Mouse (Mus musculus) kidney, embryonic 16.5 days (tissue): Measurements from ENCODE around the gene Mesd. TPM values are rescaled to one million over a fixed set of nuclear protein-coding genes. Genes with fewer than 3 reads are reported as not detected.

Source experiments
- ATAC-seq: fragments of 200-750 bp; cut with Nextera tagmentation; 2 replicates; pipeline ENCODE4 v1.8.0; 2017; ENCODE audit warnings: moderate TSS enrichment; ENCODE audit not compliant: low FRiP score, low TSS enrichment
- H3K27ac ChIP-seq: fragments of 300-500 bp; sonication (generic); 2 replicates; pipeline ENCODE4 v1.5.1; 2014; ENCODE audit warnings: low read length
- H3K27me3 ChIP-seq: fragments of 300-500 bp; sonication (generic); 2 replicates; pipeline ENCODE4 v1.6.1; 2014; ENCODE audit warnings: low read length, control low read depth, mixed read lengths; ENCODE audit not compliant: insufficient read depth
- H3K36me3 ChIP-seq: fragments of 300-500 bp; sonication (generic); 2 replicates; pipeline ENCODE4 v1.6.1; 2014; ENCODE audit warnings: low read length, control low read depth, mixed read lengths; ENCODE audit not compliant: insufficient read depth
- H3K4me1 ChIP-seq: fragments of 300-500 bp; sonication (generic); 2 replicates; pipeline ENCODE4 v1.6.1; 2014; ENCODE audit warnings: low read length, control low read depth, mixed read lengths; ENCODE audit not compliant: insufficient read depth
- H3K4me2 ChIP-seq: fragments of 300-500 bp; sonication (generic); replicated peaks from 2 replicates; pipeline ENCODE4 v1.6.1; 2014; ENCODE audit warnings: low read depth, low read length
- H3K4me3 ChIP-seq: fragments of 300-500 bp; sonication (generic); 2 replicates; pipeline ENCODE4 v1.5.1; 2014; ENCODE audit warnings: mild to moderate bottlenecking, low read length
- H3K9ac ChIP-seq: fragments of 300-500 bp; sonication (generic); replicated peaks from 2 replicates; pipeline ENCODE4 v1.6.1; 2014; ENCODE audit warnings: low read length
- H3K9me3 ChIP-seq: fragments of 300-500 bp; sonication (generic); 2 replicates; pipeline ENCODE4 v1.6.1; 2016; ENCODE audit warnings: low read length, control low read depth
- WGBS: fragments of 180-500 bp; shearing (Covaris S2); extraction: QIAGEN DNeasy Blood & Tissue Kit; methylation state at CpG from one replicate; pipeline ENCODE4 v1.1.7; 2014; 5-methylcytosine and 5-hydroxymethylcytosine counted together
- polyA plus RNA-seq: library from polyadenylated mRNA; unstranded; fragments of >200 nt; fragmentation: Nextera tagmentation; extraction: Ambion mirVana; gene quantifications from 2 replicates; pipeline ENCODE4 v1.2.1, GENCODE M21; 2015

Mesd gene
- polyA plus RNA-seq, 1 experiment from 2014 or later: 113 TPM

DNA sequence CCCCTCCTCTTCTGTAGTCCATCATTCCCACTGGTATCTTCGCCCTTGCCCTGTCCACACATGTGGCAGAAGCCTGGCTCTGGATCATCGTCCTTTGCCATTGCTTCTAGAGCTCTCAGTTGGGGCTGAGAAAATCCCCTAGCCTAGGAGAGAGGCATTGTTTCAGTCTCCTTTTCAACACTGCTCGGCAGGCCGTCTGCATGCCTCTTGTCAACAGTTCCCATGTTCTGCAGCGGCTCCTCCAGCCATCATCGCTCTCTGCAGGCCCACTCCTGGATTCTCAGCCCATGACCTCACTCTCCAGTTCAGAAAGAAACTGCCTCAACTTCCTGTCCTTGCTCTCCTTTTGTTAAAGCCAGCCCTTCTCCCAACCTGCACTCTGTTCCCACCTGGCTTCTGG, 65.4 kb downstream of the Mesd start:
- H3K4me3 ChIP-seq: no peak overlapping the region
- no peak for ATAC-seq
- WGBS: 83% methylated on average over 6 of the region's 6 CpGs
- no peak overlapping the region for H3K27ac ChIP-seq
- H3K9ac ChIP-seq: no peak overlapping the region
- H3K4me1 ChIP-seq: no peaks in the 10 kb centered on the region
- H3K9me3 ChIP-seq: no peaks in the 10 kb centered on the region
- H3K36me3 ChIP-seq: no peaks in the 10 kb centered on the region
- H3K4me2 ChIP-seq: no peak overlapping the region
- no peaks in the 10 kb centered on the region for H3K27me3 ChIP-seq

Other genes starting within 250 kb of the Mesd start
- 4.5 and 5.1 TPM in 2 replicates for gene Il16, start 138.7 kb upstream of the Mesd start, polyA plus RNA-seq
- gene Cfap161, start 89.6 kb upstream of the Mesd start, polyA plus RNA-seq: 0.11 TPM in 1 of 2 replicates, not detected in the other
- 7.4 and 8.1 TPM in 2 replicates for gene Tlnrd1, start 161 bp upstream of the Mesd start, polyA plus RNA-seq
- gene Cemip, start 202.0 kb downstream of the Mesd start, polyA plus RNA-seq: 0.26 and 0.42 TPM in 2 replicates